21 mouse cellular contexts compared by ENCODE assay signal in genomic region chr5:101779376-101779863, GRCm38 (mm10). TPM values are rescaled to one million over a fixed set of nuclear protein-coding genes. Genes with fewer than 3 reads are reported as not detected.
"Had no signal": no experiment of that assay in that cellular context is flagged by ENCODE, and none has a peak within 500 bp of the region (broad histone marks: within the 10 kb centered on the region; RNA-seq: fewer than 3 reads in every experiment).

No protein-coding gene starts in this region.

- H3K27me3 ChIP-seq: limb, embryonic 15.5 days; lung, embryonic 15.5 days; midbrain, embryonic 13.5 days; neural tube, embryonic 13.5 days; stomach, embryonic 15.5 days had no signal

- H3K4me1 ChIP-seq: limb, embryonic 12.5 days; midbrain, embryonic 10.5 days; midbrain, embryonic 13.5 days had no signal

- H3K9ac ChIP-seq: limb, embryonic 12.5 days; limb, embryonic 15.5 days; liver, embryonic 14.5 days; liver, postnatal 0 days; lung, embryonic 15.5 days; midbrain, embryonic 13.5 days; neural tube, embryonic 13.5 days; stomach, embryonic 15.5 days had no signal

- H3K4me2 ChIP-seq: limb, embryonic 12.5 days; limb, embryonic 15.5 days; liver, embryonic 11.5 days; lung, embryonic 15.5 days; midbrain, embryonic 13.5 days; neural tube, embryonic 13.5 days; stomach, embryonic 15.5 days had no signal

- ATAC-seq: liver, postnatal 0 days; midbrain, embryonic 13.5 days; midbrain, embryonic 16.5 days had no signal

- H3K36me3 ChIP-seq: limb, embryonic 12.5 days; limb, embryonic 15.5 days; lung, embryonic 15.5 days; midbrain, embryonic 10.5 days; midbrain, embryonic 13.5 days; neural tube, embryonic 13.5 days; stomach, embryonic 15.5 days had no signal

- H3K4me3 ChIP-seq: limb, embryonic 12.5 days; limb, embryonic 15.5 days; lung, embryonic 15.5 days; megakaryocyte, embryonic 14.5 days; midbrain, embryonic 10.5 days; midbrain, embryonic 13.5 days; myocyte; neural tube, embryonic 13.5 days; stomach, embryonic 15.5 days had no signal

- H3K9me3 ChIP-seq: limb, embryonic 12.5 days; limb, embryonic 15.5 days; lung, embryonic 15.5 days; megakaryocyte, embryonic 14.5 days; midbrain, embryonic 10.5 days; midbrain, embryonic 13.5 days; neural tube, embryonic 13.5 days; stomach, embryonic 15.5 days had no signal

- H3K27ac ChIP-seq: kidney, postnatal 0 days; limb, embryonic 12.5 days; limb, embryonic 15.5 days; liver, embryonic 14.5 days; lung, embryonic 15.5 days; midbrain, embryonic 10.5 days; midbrain, embryonic 13.5 days; neural tube, embryonic 13.5 days; stomach, embryonic 15.5 days had no signal

- DNase-seq: kidney, postnatal 36 days; left cerebral cortex, postnatal 4 days; liver, postnatal 0 days; lung, postnatal 36 days; retina, postnatal 1 day; right cerebral cortex, postnatal 25 days; spleen, adult 18-20 months; thymus, postnatal 25 days had no signal

RNA-seq across cellular contexts. Expression of gene Cds1, which starts 14.5 kb away (rescaled TPM):
- polyA plus RNA-seq: myocyte had no signal
